Mouse (Mus musculus) lung, postnatal 0 days (tissue): ENCODE data around the gene Gm17509. TPM values are rescaled to one million over a fixed set of nuclear protein-coding genes. Genes with fewer than 3 reads are reported as not detected.

Experiments used
- ATAC-seq: fragments of 200-750 bp; cut with Nextera tagmentation; 2 replicates; pipeline ENCODE4 v1.8.0; 2017; ENCODE audit warnings: moderate library complexity
- DNase-seq: peaks from one replicate; pipeline ENCODE4 v3.0.0-alpha.2; 2016; ENCODE audit warnings: low spot score
- H3K27ac ChIP-seq: fragments of 300-500 bp; sonication (generic); 2 replicates; pipeline ENCODE4 v1.5.1; 2014; ENCODE audit warnings: antibody characterized with exemption, mild to moderate bottlenecking, low read length, mixed read lengths
- H3K27me3 ChIP-seq: fragments of 300-500 bp; sonication (generic); replicated peaks from 2 replicates; pipeline ENCODE4 v1.6.1; 2014; ENCODE audit warnings: low read length, mixed read lengths; ENCODE audit not compliant: insufficient read depth
- H3K36me3 ChIP-seq: fragments of 300-500 bp; sonication (generic); 2 replicates; pipeline ENCODE4 v1.6.1; 2014; ENCODE audit warnings: low read length, mixed read lengths; ENCODE audit not compliant: insufficient read depth
- H3K4me1 ChIP-seq: fragments of 300-500 bp; sonication (generic); 2 replicates; pipeline ENCODE4 v1.6.1; 2014; ENCODE audit warnings: antibody characterized with exemption, low read depth, low read length, mixed read lengths; ENCODE audit not compliant: insufficient read depth
- H3K4me2 ChIP-seq: fragments of 300-500 bp; sonication (generic); replicated peaks from 2 replicates; pipeline ENCODE4 v1.6.1; 2014; ENCODE audit warnings: low read depth, mild to moderate bottlenecking, low read length, moderate library complexity, mixed read lengths
- H3K4me3 ChIP-seq: fragments of 300-500 bp; sonication (generic); 2 replicates; pipeline ENCODE4 v1.5.1; 2014; ENCODE audit warnings: low read depth, low read length
- H3K9ac ChIP-seq: fragments of 300-500 bp; sonication (generic); replicated peaks from 2 replicates; pipeline ENCODE4 v1.6.1; 2014; ENCODE audit warnings: low read depth, mild to moderate bottlenecking
- H3K9me3 ChIP-seq: fragments of 300-500 bp; sonication (generic); 2 replicates; pipeline ENCODE4 v1.6.1; 2016; ENCODE audit warnings: low read length, mixed read lengths
- CTCF ChIP-seq: IDR thresholded peaks from 2 replicates; pipeline ENCODE4 v1.5.1; 2016; ENCODE audit warnings: antibody characterized with exemption, mild to moderate bottlenecking
- EP300 ChIP-seq: IDR thresholded peaks from 2 replicates; pipeline ENCODE4 v1.6.1; 2016; ENCODE audit warnings: antibody characterized with exemption, mild to moderate bottlenecking, control low read depth
- WGBS: fragments of 180-500 bp; shearing (Covaris S2); extraction: QIAGEN DNeasy Blood & Tissue Kit; methylation state at CpG from one replicate; pipeline ENCODE4 v1.1.7; 2014; 5-methylcytosine and 5-hydroxymethylcytosine counted together
- polyA plus RNA-seq: library from polyadenylated mRNA; unstranded; fragments of >200 nt; fragmentation: Nextera tagmentation; extraction: Ambion mirVana; gene quantifications from 2 replicates; pipeline ENCODE4 v1.2.1, GENCODE M21; 2015

The Gm17509 gene
- polyA plus RNA-seq, 1 experiment from 2014 or later: 0.10 TPM

GRCm38 (mm10) chr13:117237111-117237510 lies 16.2 kb upstream of the Gm17509 start:
- no peaks in the 10 kb centered on the region for H3K27me3 ChIP-seq
- no peak for ATAC-seq
- H3K4me1 ChIP-seq: no peaks in the 10 kb centered on the region
- TF ChIP-seq EP300: no peak
- no peak for TF ChIP-seq CTCF
- no peak overlapping the region for H3K9ac ChIP-seq
- no peaks in the 10 kb centered on the region for H3K9me3 ChIP-seq
- H3K27ac ChIP-seq: no peak overlapping the region
- no peaks in the 10 kb centered on the region for H3K36me3 ChIP-seq
- peak; percentile 45 for DNase-seq
- WGBS: 85% methylated on average over 4 of the region's 4 CpGs
- no peak overlapping the region for H3K4me2 ChIP-seq
- no peak overlapping the region for H3K4me3 ChIP-seq

GRCm38 (mm10) chr13:117235530-117236212 lies 14.8 kb upstream of the Gm17509 start:
- WGBS: 31% methylated on average over 11 of the region's 11 CpGs
- TF ChIP-seq CTCF: no peak
- TF ChIP-seq EP300: no peak; the same call in 1 of the 2 replicates
- ATAC-seq (peak; percentile 88), DNase-seq (peak; percentile 90)
- Histone ChIP-seq H3K36me3 (no peaks in the 10 kb centered on the region), H3K27me3 (no peaks in the 10 kb centered on the region), H3K27ac (no peak overlapping the region), H3K4me2 (no peak overlapping the region), H3K4me3 (no peak overlapping the region), H3K9me3 (no peaks in the 10 kb centered on the region), H3K4me1 (no peaks in the 10 kb centered on the region), H3K9ac (no peak overlapping the region)

- no peak overlapping the region for H3K9ac ChIP-seq
- TF ChIP-seq CTCF: no peak
- no peak for TF ChIP-seq EP300
- no peaks in the 10 kb centered on the region for H3K4me1 ChIP-seq
- no peak overlapping the region for H3K4me3 ChIP-seq
- WGBS: 56% methylated on average over 7 of the region's 7 CpGs
- no peak overlapping the region for H3K4me2 ChIP-seq
- ATAC-seq (no peak), DNase-seq (no peak)
- no peak overlapping the region for H3K27ac ChIP-seq
- H3K27me3 ChIP-seq: no peaks in the 10 kb centered on the region
- H3K36me3 ChIP-seq: no peaks in the 10 kb centered on the region
- H3K9me3 ChIP-seq: no peaks in the 10 kb centered on the region
These were observed 13.6 kb upstream of the Gm17509 start for GRCm38 (mm10) chr13:117234486-117234885.

GRCm38 (mm10) chr13:117233808-117234207 lies 12.9 kb upstream of the Gm17509 start:
- peak; percentile 74 for ATAC-seq
- Histone ChIP-seq H3K4me3 (no peak overlapping the region), H3K9me3 (no peaks in the 10 kb centered on the region), H3K27me3 (no peaks in the 10 kb centered on the region), H3K4me1 (no peaks in the 10 kb centered on the region), H3K9ac (no peak overlapping the region), H3K27ac (0 out of 2 replicates have a peak overlapping the region, but pooled peaks have one; percentile 34), H3K4me2 (no peak overlapping the region; the same call in 1 of the 2 replicates), H3K36me3 (no peaks in the 10 kb centered on the region)
- WGBS: 60% methylated on average over 8 of the region's 8 CpGs
- DNase-seq: peak; percentile 83
- TF ChIP-seq EP300 (0 out of 2 replicates have a peak, but pooled peaks have one; percentile 21), CTCF (no peak)

- Histone ChIP-seq H3K36me3 (no peaks in the 10 kb centered on the region), H3K4me1 (no peaks in the 10 kb centered on the region), H3K9me3 (no peaks in the 10 kb centered on the region), H3K27ac (no peak overlapping the region), H3K4me2 (no peak overlapping the region), H3K4me3 (no peak overlapping the region), H3K27me3 (no peaks in the 10 kb centered on the region), H3K9ac (no peak overlapping the region)
- DNase-seq (no peak), ATAC-seq (no peak)
- TF ChIP-seq EP300 (no peak), CTCF (no peak)
- 64% methylated on average over 6 of the region's 6 CpGs for WGBS
These were observed 9.7 kb upstream of the Gm17509 start for GRCm38 (mm10) chr13:117230371-117231110.

- Histone ChIP-seq H3K4me1 (no peaks in the 10 kb centered on the region), H3K27me3 (peaks cover 5% of the 10 kb centered on the region), H3K9me3 (no peaks in the 10 kb centered on the region), H3K27ac (no peak overlapping the region), H3K36me3 (no peaks in the 10 kb centered on the region), H3K9ac (no peak overlapping the region), H3K4me2 (no peak overlapping the region), H3K4me3 (no peak overlapping the region)
- no peak for DNase-seq
- no peak for ATAC-seq
- WGBS: 64% methylated on average over 6 of the region's 6 CpGs
- TF ChIP-seq EP300 (no peak), CTCF (no peak)
These were observed 4.7 kb upstream of the Gm17509 start for GRCm38 (mm10) chr13:117225561-117225960.
